Mouse (Mus musculus) ES-E14 (cell line): ENCODE results near the gene Tle4. TPM values are rescaled to one million over a fixed set of nuclear protein-coding genes. Genes with fewer than 3 reads are reported as not detected.

Experiments
- DNase-seq: peaks from one replicate; pipeline ENCODE4 v3.0.0-alpha.2; 2013; ENCODE audit warnings: low read depth, low spot score
- H3K27ac ChIP-seq: 2 replicates; pipeline ENCODE4 v1.5.1; 2012; ENCODE audit warnings: low read depth, mild to moderate bottlenecking, low read length, moderate library complexity, mixed read lengths; ENCODE audit not compliant: poor library complexity, insufficient read depth, severe bottlenecking
- H3K36me3 ChIP-seq: 2 replicates; pipeline ENCODE4 v1.6.1; 2012; ENCODE audit warnings: mild to moderate bottlenecking, low read length, moderate library complexity, mixed read lengths; ENCODE audit not compliant: control insufficient read depth, poor library complexity, insufficient read depth, severe bottlenecking
- H3K4me1 ChIP-seq, 2 experiments: fragments of 150-350 bp in 1 of 2; sonication (generic) in 1 of 2; 2 replicates each; pipeline ENCODE4 v1.6.1; 2012; ENCODE audit warnings: low read length in 2 of 2, mild to moderate bottlenecking in 1 of 2, mixed read lengths in 1 of 2; ENCODE audit not compliant: control insufficient read depth in 2 of 2, insufficient read depth in 2 of 2, poor library complexity in 1 of 2
- H3K4me3 ChIP-seq, 2 experiments: fragments of 150-350 bp in 1 of 2; sonication (generic) in 1 of 2; 2 replicates each; pipeline ENCODE4 v1.5.1; 2012; ENCODE audit warnings: low read length in 2 of 2, low read depth in 1 of 2, mild to moderate bottlenecking in 1 of 2, mixed read lengths in 1 of 2; ENCODE audit not compliant: insufficient read depth in 1 of 2, poor library complexity in 1 of 2, severe bottlenecking in 1 of 2
- H3K9ac ChIP-seq: 2 replicates; pipeline ENCODE4 v1.6.1; 2012; ENCODE audit warnings: low read depth, mild to moderate bottlenecking, low read length, mixed read lengths; ENCODE audit not compliant: poor library complexity, insufficient read depth, severe bottlenecking
- H3K9me3 ChIP-seq: fragments of 150-350 bp; sonication (generic); 2 replicates; pipeline ENCODE4 v1.6.1; 2012; ENCODE audit warnings: low read depth, mild to moderate bottlenecking, low read length; ENCODE audit not compliant: control insufficient read depth, insufficient read depth
- CHD2 ChIP-seq: IDR thresholded peaks from 2 replicates; pipeline ENCODE4 v1.6.1; 2014; ENCODE audit warnings: mild to moderate bottlenecking, low read depth, low read length, inconsistent platforms
- HCFC1 ChIP-seq: IDR thresholded peaks from 2 replicates; pipeline ENCODE4 v1.6.1; 2012; ENCODE audit warnings: low read length, inconsistent platforms, borderline replicate concordance; ENCODE audit not compliant: insufficient read depth
- MAFK ChIP-seq: IDR thresholded peaks from 2 replicates; pipeline ENCODE4 v1.6.1; 2014; ENCODE audit warnings: mild to moderate bottlenecking, low read depth, low read length, inconsistent platforms; ENCODE audit not compliant: insufficient read depth
- ZC3H11A ChIP-seq: IDR thresholded peaks from 2 replicates; pipeline ENCODE4 v1.6.1; 2012; ENCODE audit warnings: low read depth, mild to moderate bottlenecking, inconsistent platforms, low read length, borderline replicate concordance
- ZNF384 ChIP-seq: IDR thresholded peaks from 2 replicates; pipeline ENCODE4 v1.6.1; 2012; ENCODE audit warnings: low read depth, low read length, inconsistent platforms
- in situ Hi-C, 2 experiments: fragments of 600-800 bp; cut with MboI; formaldehyde crosslinking; loops; one replicate each; pipeline ENCODE4 v1.15.1; 2025; ENCODE audit warnings: low sequenced_read_pairs in 2 of 2, inconsistent platforms in 1 of 2; ENCODE audit not compliant: unreplicated experiment in 2 of 2
- total RNA-seq: library from RNA; depleted of rRNA; stranded (reverse); fragments of 300-350 nt; gene quantifications from 2 replicates; pipeline ENCODE4 v1.2.3, GENCODE M21; 2012

Tle4 gene
- total RNA-seq, 1 experiment = 45.7 TPM

DNA sequence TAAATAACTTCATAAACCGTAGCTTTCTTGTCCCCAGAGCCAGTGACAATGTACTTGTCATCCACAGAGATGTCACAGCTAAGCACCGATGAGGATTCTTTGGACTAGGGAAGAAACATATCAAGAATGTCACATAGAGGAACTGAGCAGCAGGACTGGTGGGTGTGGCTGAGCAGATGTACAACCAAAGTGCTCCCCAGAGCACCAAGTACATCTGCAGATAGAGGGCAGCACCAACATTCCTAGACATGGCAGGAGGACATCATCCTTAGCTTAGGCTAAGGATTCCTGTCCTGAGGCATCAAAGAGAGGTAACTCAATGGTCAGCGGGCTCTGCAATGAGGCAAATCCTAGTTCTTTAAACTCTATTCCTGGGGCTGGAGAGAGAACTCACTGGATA is 148.1 kb downstream of the Tle4 start:
- Histone ChIP-seq H3K36me3 (peaks cover 35% of the 10 kb centered on the region), H3K9me3 (no peaks in the 10 kb centered on the region), H3K27ac (no peak overlapping the region), H3K4me3 (no peak overlapping the region), H3K9ac (no peak overlapping the region), H3K4me1 (no peaks in the 10 kb centered on the region)
- DNase-seq = peak; percentile 21
- TF ChIP-seq CHD2 (no peak), ZC3H11A (no peak), ZNF384 (no peak), MAFK (no peak), HCFC1 (no peak)
- in situ Hi-C loops = no loop called here

DNA sequence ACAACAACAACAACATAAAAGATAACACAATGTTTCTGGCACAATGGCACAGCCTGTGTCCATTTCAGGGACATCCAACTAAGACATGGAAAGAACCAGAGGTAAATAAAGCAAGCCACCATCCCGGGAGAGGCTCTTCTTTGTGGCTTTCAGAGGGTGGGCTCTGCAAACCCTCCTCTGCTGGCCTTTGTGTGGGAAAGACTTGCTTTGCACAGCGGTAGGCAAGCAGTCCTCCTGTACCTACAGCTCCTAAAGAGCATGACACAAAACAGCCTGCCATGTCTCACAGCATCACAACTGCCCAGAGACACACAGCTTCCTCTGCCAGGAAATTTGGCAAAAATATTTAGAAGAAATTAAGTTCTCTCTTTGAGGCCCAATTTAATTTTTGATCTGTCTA is 149.3 kb downstream of the Tle4 start:
- no peak overlapping the region for H3K9ac ChIP-seq
- H3K4me1 ChIP-seq = no peaks in the 10 kb centered on the region
- no peak overlapping the region for H3K4me3 ChIP-seq
- in situ Hi-C loops = no loop called here
- H3K27ac ChIP-seq = no peak overlapping the region
- TF ChIP-seq HCFC1 (no peak), ZC3H11A (no peak), MAFK (no peak), ZNF384 (no peak), CHD2 (no peak)
- DNase-seq = no peak
- peaks cover 28% of the 10 kb centered on the region for H3K36me3 ChIP-seq
- no peaks in the 10 kb centered on the region for H3K9me3 ChIP-seq

DNA sequence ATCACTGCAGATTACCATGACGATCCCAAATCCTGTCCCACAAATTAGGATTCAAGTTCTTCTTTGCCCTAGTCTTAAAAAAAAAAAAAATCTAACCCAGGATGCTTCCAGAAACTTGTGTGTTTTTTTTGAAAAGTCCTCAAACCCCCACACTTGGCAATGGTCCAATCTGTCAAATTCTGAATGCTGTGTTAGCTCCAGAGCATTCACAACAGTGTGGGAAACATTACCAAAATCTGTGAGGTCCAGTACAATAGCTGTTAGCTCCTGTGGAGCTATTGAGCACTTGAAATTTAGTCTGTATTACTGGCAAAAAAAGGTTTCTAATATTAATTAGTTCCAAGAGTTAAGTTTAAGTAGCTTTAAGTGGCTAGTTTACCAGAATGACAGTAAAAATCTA is 150.4 kb downstream of the Tle4 start:
- Histone ChIP-seq H3K9ac (no peak overlapping the region), H3K4me1 (no peaks in the 10 kb centered on the region), H3K4me3 (no peak overlapping the region), H3K27ac (no peak overlapping the region), H3K9me3 (no peaks in the 10 kb centered on the region), H3K36me3 (peaks cover 22% of the 10 kb centered on the region)
- in situ Hi-C loops = no loop called here
- no peak for TF ChIP-seq ZNF384
- TF ChIP-seq MAFK = no peak
- TF ChIP-seq CHD2 = no peak
- no peak for TF ChIP-seq HCFC1
- no peak for TF ChIP-seq ZC3H11A
- DNase-seq = no peak

DNA sequence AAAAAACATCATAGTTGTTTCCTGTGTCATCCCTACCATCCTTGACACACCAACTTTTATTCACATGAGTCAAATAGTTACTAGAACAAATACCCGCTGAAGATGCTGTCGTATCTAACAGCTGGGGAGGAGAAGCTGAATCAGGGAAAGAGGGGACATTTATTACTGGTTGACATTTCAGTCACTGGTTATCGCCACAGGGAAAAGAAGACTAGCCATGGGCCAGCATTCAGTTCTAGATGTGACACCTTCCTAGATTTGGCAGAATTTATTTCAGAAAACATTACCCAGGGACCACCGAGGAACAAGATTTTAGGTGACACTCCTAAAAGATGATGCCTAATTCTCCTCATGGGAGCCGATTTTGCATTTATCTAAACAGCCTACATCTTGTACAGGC is 156.0 kb downstream of the Tle4 start:
- Histone ChIP-seq H3K27ac (no peak overlapping the region), H3K36me3 (no peaks in the 10 kb centered on the region), H3K4me1 (no peaks in the 10 kb centered on the region), H3K9ac (no peak overlapping the region), H3K4me3 (no peak overlapping the region), H3K9me3 (no peaks in the 10 kb centered on the region)
- in situ Hi-C loops = no loop called here
- TF ChIP-seq ZNF384 (no peak), CHD2 (no peak), ZC3H11A (no peak), MAFK (no peak)
- DNase-seq = no peak

DNA sequence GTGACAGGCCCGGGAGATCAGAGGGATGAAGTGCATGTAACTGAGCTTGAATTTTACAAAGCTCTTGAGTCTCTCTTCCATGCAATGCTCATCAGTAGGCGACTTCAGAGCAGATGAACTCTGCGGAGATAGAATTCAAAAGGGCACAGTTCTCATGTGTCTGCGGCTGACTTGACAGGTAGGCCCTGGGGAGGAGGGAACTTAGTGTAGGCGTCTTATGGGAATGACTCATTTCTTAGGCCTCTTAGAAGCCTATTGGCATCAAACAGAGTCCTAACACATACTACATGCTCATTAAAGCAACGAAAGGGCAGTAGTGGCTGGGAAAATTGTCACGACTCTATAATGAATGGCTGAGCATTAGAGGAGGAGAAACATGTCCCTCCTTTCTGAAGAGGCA is 160.6 kb downstream of the Tle4 start:
- TF ChIP-seq ZC3H11A (no peak), ZNF384 (no peak), CHD2 (no peak), HCFC1 (no peak), MAFK (no peak)
- H3K9me3 ChIP-seq = no peaks in the 10 kb centered on the region
- peaks cover 0 to 2% of the 10 kb centered on the region in 2 experiments; a peak in 1 of 4 replicates for H3K4me1 ChIP-seq
- H3K9ac ChIP-seq = no peak overlapping the region
- in situ Hi-C loops = no loop called here
- H3K36me3 ChIP-seq = no peaks in the 10 kb centered on the region
- no peak for DNase-seq
- no peak overlapping the region for H3K4me3 ChIP-seq
- H3K27ac ChIP-seq = no peak overlapping the region
